Mouse (Mus musculus) midbrain, postnatal 0 days (tissue): Measurements from ENCODE around the gene Myo16. TPM values are rescaled to one million over a fixed set of nuclear protein-coding genes. Genes with fewer than 3 reads are reported as not detected.
A peak's percentile ranks its signal among the peaks of the same experiment; 100 is the strongest.

Experiments used
- ATAC-seq: fragments of 200-750 bp; cut with Nextera tagmentation; 2 replicates; pipeline ENCODE4 v1.8.0; 2017; ENCODE audit warnings: moderate number of reproducible peaks, mild to moderate bottlenecking, moderate TSS enrichment, moderate library complexity; ENCODE audit not compliant: low FRiP score
- DNase-seq: peaks from one replicate; pipeline ENCODE4 v3.0.0-alpha.2; 2015; ENCODE audit warnings: low spot score
- H3K27ac ChIP-seq: fragments of 300-500 bp; sonication (generic); 2 replicates; pipeline ENCODE4 v1.5.1; 2014; ENCODE audit warnings: low read depth, mild to moderate bottlenecking, low read length, mixed read lengths
- H3K27me3 ChIP-seq: fragments of 300-500 bp; sonication (generic); 2 replicates; pipeline ENCODE4 v1.6.1; 2014; ENCODE audit warnings: low read length, control low read depth, mixed read lengths; ENCODE audit not compliant: insufficient read depth
- H3K36me3 ChIP-seq: fragments of 300-500 bp; sonication (generic); 2 replicates; pipeline ENCODE4 v1.6.1; 2014; ENCODE audit warnings: low read length, control low read depth, mixed read lengths; ENCODE audit not compliant: insufficient read depth
- H3K4me1 ChIP-seq: fragments of 300-500 bp; sonication (generic); 2 replicates; pipeline ENCODE4 v1.6.1; 2014; ENCODE audit warnings: mild to moderate bottlenecking, control low read depth, antibody characterized with exemption, low read length, mixed read lengths; ENCODE audit not compliant: insufficient read depth
- H3K4me2 ChIP-seq: fragments of 300-500 bp; sonication (generic); 2 replicates; pipeline ENCODE4 v1.6.1; 2014; ENCODE audit warnings: low read depth, mild to moderate bottlenecking, low read length, mixed read lengths; ENCODE audit not compliant: poor library complexity, severe bottlenecking
- H3K4me3 ChIP-seq: fragments of 300-500 bp; sonication (generic); 2 replicates; pipeline ENCODE4 v1.5.1; 2014; ENCODE audit warnings: low read depth, mild to moderate bottlenecking, low read length, moderate library complexity
- H3K9ac ChIP-seq: fragments of 300-500 bp; sonication (generic); replicated peaks from 2 replicates; pipeline ENCODE4 v1.6.1; 2014; ENCODE audit warnings: mild to moderate bottlenecking, low read length, moderate library complexity, mixed read lengths; ENCODE audit not compliant: poor library complexity, severe bottlenecking
- H3K9me3 ChIP-seq: fragments of 300-500 bp; sonication (generic); 2 replicates; pipeline ENCODE4 v1.6.1; 2016; ENCODE audit warnings: low read length, control low read depth
- CTCF ChIP-seq: IDR thresholded peaks from 2 replicates; pipeline ENCODE4 v1.5.1; 2016; ENCODE audit warnings: antibody characterized with exemption, mild to moderate bottlenecking
- WGBS: fragments of 180-500 bp; shearing (Covaris S2); extraction: QIAGEN DNeasy Blood & Tissue Kit; methylation state at CpG from one replicate; pipeline ENCODE4 v1.1.7; 2014; 5-methylcytosine and 5-hydroxymethylcytosine counted together
- polyA plus RNA-seq: library from polyadenylated mRNA; unstranded; fragments of >200 nt; fragmentation: Nextera tagmentation; extraction: Ambion mirVana; gene quantifications from 2 replicates; pipeline ENCODE4 v1.2.1, GENCODE M21; 2015
- total RNA-seq: library from RNA; depleted of rRNA; stranded (reverse); fragments of >200 nt; gene quantifications from 2 replicates; pipeline ENCODE4 v1.2.3, GENCODE M21; 2014

Gene Myo16
- total and polyA plus RNA-seq, 2 experiments from 2014 or later: 7.7 to 59.9 TPM

GRCm38 (mm10) chr8:10387143-10387542, 233.4 kb downstream of the Myo16 start:
- H3K27ac ChIP-seq: no peak overlapping the region
- H3K4me2 ChIP-seq: no peak overlapping the region
- no peak overlapping the region for H3K4me3 ChIP-seq
- TF ChIP-seq CTCF: no peak
- no peaks in the 10 kb centered on the region for H3K4me1 ChIP-seq
- 63% methylated on average over 1 of the region's 1 CpGs for WGBS
- 0 out of 2 replicates have a peak, but pooled peaks cover 2% of the 10 kb centered on the region for H3K27me3 ChIP-seq
- H3K36me3 ChIP-seq: peaks cover 4% of the 10 kb centered on the region; the same call in 1 of the 2 replicates
- DNase-seq (no peak), ATAC-seq (no peak)
- H3K9me3 ChIP-seq: no peaks in the 10 kb centered on the region
- H3K9ac ChIP-seq: no peak overlapping the region

- H3K4me1 ChIP-seq: no peaks in the 10 kb centered on the region
- ATAC-seq: no peak
These were observed 237.5 kb downstream of the Myo16 start for GRCm38 (mm10) chr8:10391096-10391683.

GRCm38 (mm10) chr8:10391913-10392312, 238.2 kb downstream of the Myo16 start:
- TF ChIP-seq CTCF: no peak
- Histone ChIP-seq H3K4me3 (no peak overlapping the region), H3K4me1 (no peaks in the 10 kb centered on the region), H3K36me3 (peaks cover 4% of the 10 kb centered on the region; the same call in 1 of the 2 replicates), H3K27me3 (0 out of 2 replicates have a peak, but pooled peaks cover 2% of the 10 kb centered on the region), H3K27ac (no peak overlapping the region), H3K9ac (no peak overlapping the region), H3K4me2 (no peak overlapping the region), H3K9me3 (no peaks in the 10 kb centered on the region)
- DNase-seq (peak; percentile 48), ATAC-seq (no peak)
- 25% methylated on average over 6 of the region's 6 CpGs for WGBS

More at GRCm38 (mm10) chr8:10391096-10391683, 237.5 kb downstream of the Myo16 start:
- Histone ChIP-seq H3K9ac (no peak overlapping the region), H3K4me2 (no peak overlapping the region), H3K27ac (no peak overlapping the region), H3K9me3 (no peaks in the 10 kb centered on the region), H3K27me3 (0 out of 2 replicates have a peak, but pooled peaks cover 2% of the 10 kb centered on the region), H3K36me3 (peaks cover 4% of the 10 kb centered on the region; the same call in 1 of the 2 replicates), H3K4me3 (no peak overlapping the region)
- DNase-seq: no peak
- WGBS: 23% methylated on average over 7 of the region's 7 CpGs
- TF ChIP-seq CTCF: no peak

GRCm38 (mm10) chr8:10394506-10394905, 240.8 kb downstream of the Myo16 start:
- H3K27ac ChIP-seq: peak overlapping the region; percentile 47; the same call in 1 of the 2 replicates
- ATAC-seq (no peak), DNase-seq (no peak)
- no peaks in the 10 kb centered on the region; the same call in 1 of the 2 replicates for H3K27me3 ChIP-seq
- no peak overlapping the region for H3K4me2 ChIP-seq
- no peaks in the 10 kb centered on the region for H3K4me1 ChIP-seq
- no peaks in the 10 kb centered on the region for H3K9me3 ChIP-seq
- H3K4me3 ChIP-seq: no peak overlapping the region
- peaks cover 4% of the 10 kb centered on the region; the same call in 1 of the 2 replicates for H3K36me3 ChIP-seq
- WGBS: 33% methylated on average over 2 of the region's 2 CpGs
- H3K9ac ChIP-seq: no peak overlapping the region
- TF ChIP-seq CTCF: no peak

GRCm38 (mm10) chr8:10395146-10395545, 241.4 kb downstream of the Myo16 start:
- DNase-seq: no peak
- H3K36me3 ChIP-seq: peaks cover under 1% of the 10 kb centered on the region; the same call in 1 of the 2 replicates
- no peak for ATAC-seq
- 51% methylated on average over 7 of the region's 7 CpGs for WGBS
- H3K9ac ChIP-seq: no peak overlapping the region
- H3K4me3 ChIP-seq: no peak overlapping the region
- H3K27ac ChIP-seq: peak overlapping the region; percentile 47; the same call in 1 of the 2 replicates
- H3K27me3 ChIP-seq: no peaks in the 10 kb centered on the region; the same call in 1 of the 2 replicates
- H3K4me1 ChIP-seq: no peaks in the 10 kb centered on the region
- no peak for TF ChIP-seq CTCF
- no peak overlapping the region for H3K4me2 ChIP-seq
- H3K9me3 ChIP-seq: no peaks in the 10 kb centered on the region

- TF ChIP-seq CTCF: peak; percentile 90
- H3K9ac ChIP-seq: no peak overlapping the region
- no peaks in the 10 kb centered on the region for H3K9me3 ChIP-seq
- DNase-seq: peak; percentile 92
- ATAC-seq: no peak
- H3K36me3 ChIP-seq: peaks cover 12% of the 10 kb centered on the region; the same call in 1 of the 2 replicates
- H3K27me3 ChIP-seq: no peaks in the 10 kb centered on the region; the same call in 1 of the 2 replicates
- H3K4me1 ChIP-seq: no peaks in the 10 kb centered on the region
- H3K4me2 ChIP-seq: no peak overlapping the region
- no peak overlapping the region for H3K27ac ChIP-seq
- WGBS: 13% methylated on average over 4 of the region's 4 CpGs
- no peak overlapping the region for H3K4me3 ChIP-seq
These were observed 248.9 kb downstream of the Myo16 start for GRCm38 (mm10) chr8:10402606-10403005.
